Mouse (Mus musculus): ENCODE results near the gene Erc2. TPM values are rescaled to one million over a fixed set of nuclear protein-coding genes. Genes with fewer than 3 reads are reported as not detected.

Erc2 gene
- total RNA-seq, 2 experiments from 2014 or later = 5.0 to 8.5 TPM

DNA sequence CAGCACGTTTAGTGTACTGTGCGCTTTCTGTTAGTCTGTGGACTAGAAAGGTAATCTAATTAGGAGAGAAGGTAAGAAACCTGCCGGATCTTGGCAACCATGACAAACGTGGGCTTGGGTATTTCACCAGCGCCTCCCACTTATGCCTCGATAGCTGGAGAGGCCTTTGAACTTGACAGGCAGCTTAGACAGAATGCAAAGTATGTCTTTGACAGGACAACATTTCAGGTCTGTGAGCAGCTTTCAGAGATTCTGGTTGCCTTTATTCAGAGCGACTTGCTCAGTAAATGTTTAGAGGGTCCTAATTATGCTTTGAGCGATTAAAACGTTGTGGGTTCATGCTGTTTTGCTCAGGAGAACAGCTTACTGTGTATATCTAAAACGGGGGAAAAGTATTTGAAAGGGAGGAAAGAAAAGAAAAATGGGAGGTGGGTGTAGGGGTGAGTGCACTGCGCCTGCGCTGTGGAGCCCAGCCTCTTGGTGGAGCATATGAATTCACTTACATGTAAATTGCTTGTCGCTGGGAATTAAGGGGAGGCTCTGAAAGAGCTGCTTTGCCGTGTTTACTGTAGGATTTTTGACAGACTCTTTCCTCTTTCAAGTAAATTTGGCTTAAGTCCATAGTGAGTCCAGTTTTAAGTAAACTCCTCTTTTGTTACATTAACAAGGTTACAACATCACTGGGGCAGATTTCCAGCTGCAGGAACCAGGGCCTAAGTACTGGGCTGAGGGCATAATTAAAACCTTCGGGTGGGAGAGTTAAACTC is 542.6 kb downstream of the Erc2 start:
- no peak for DNase-seq (ENCODE audit: low spot score in 2 of 2)

DNA sequence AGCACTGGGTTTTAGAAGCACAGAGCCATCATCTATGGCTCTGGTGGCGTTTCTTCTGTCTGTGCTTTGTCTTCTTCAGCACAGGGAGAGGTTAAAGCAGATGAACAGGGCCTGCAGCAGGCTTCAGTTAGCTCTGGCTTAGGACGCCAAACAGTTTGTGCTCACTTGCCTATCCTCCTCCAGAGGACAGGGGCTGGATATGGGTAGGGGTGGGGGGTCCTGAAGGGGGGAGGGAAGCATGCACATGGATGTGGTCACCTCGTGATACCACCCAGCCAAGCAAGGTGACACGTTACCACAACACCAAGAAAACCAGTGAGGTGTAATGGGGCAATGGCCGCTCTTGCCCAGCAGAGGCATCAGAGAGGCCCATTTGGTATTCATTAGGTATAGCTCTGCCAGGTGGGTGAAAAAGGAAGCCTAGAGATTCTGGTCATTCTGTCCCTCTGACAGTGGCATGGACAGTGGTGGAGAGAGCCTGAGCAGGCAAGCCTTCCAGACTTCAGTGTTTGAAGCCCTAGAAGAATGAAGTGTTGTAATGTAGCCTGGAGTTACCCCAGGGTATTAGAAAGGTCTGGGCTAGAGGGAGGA is 543.5 kb downstream of the Erc2 start:
- no peak for DNase-seq (ENCODE audit: low spot score in 2 of 2)

DNA sequence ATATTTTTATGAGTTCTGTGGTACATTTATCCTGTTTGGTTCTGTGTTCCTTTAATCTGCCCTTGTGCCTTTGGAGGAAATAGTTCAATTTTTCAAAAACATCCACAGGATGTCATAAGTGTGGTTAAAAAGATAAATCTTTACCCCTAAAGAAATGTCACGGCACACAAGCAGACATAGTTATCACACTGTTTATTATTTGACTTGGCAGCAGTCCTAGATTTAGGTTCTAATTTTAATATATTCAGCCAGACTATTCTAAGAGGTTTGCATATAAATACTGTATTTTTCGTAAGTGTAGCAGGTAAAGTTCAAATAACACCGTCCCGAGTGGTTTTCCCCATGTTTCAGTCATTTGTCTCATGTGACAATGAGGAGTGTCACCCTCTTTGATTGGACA is 548.5 kb downstream of the Erc2 start:
- no peak for DNase-seq (ENCODE audit: low spot score in 2 of 2)

DNA sequence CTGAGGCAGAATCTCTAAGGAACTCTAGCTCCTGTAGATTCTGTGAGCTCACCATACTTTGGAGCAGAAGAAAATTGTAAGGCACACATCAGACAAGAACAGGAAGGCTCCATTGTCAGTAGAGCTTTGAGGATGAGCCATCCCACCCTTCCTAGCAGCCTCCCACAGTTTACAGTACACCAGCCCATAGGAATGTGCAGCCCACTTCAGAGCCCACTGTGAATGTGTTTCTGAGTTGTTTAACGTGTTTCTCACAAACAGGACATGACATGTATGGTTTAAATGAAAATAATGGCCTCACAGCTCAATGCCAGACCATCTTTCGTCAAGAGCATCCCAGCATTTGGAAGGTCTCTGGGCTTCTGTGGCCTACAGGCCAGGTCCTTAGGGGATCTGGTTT is 549.1 kb downstream of the Erc2 start:
- no peak for DNase-seq (ENCODE audit: low spot score in 2 of 2)

DNA sequence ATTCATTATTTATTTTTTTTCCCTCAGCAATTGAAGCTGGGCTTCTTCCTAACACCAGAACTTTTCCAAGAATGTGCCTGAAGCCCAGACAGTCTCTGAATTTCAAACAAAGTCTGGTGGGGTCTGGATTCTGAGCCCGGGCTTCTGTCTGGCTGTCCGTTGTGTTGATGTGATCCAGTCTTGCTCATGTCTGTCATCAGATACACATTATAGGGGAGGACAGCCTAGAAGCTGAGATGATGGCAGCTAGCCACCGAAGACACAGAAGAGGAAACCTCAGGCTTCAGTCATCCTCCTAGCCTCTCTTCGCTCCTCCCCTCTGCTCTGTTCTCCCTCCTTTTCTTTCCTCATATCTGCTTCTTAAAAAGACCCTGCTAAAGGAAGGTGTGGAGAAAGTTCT is 551.5 kb downstream of the Erc2 start:
- DNase-seq (ENCODE audit: low spot score in 2 of 2) = no peak

DNA sequence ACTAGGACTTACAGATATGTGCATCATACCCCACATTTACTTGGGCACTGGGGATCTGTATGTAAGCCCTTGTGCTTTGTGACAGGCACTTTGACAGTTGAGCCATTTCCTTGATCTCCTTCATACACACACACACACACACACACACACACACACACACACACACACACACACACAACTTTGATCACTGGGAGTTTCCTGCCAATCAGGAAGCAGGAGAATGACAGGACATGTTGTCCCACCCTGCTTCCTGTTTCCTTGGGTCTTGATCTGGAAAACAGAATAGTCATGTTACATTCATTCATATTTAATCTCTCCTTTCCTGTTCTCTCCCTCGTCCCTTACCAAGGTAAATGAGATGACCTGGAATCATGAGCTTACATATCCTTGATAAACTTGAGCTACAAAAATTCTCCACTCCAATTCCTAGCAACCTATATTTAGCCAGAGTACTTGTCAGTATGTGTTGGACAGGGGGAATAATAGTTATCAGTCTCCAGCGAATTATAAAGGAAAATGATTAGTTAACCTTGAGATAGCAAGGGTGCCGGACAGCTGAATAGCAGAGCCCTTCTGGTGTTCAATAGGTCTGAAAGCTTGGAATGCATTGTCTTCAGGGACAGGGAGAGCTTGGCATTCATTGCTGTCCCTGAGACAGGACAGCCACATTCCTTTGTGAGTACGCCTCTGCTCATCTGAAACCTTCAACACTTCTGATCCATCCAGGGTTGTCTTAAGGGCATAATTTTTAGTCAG is 559.0 kb downstream of the Erc2 start:
- DNase-seq (ENCODE audit: low spot score in 2 of 2) = no peak

DNA sequence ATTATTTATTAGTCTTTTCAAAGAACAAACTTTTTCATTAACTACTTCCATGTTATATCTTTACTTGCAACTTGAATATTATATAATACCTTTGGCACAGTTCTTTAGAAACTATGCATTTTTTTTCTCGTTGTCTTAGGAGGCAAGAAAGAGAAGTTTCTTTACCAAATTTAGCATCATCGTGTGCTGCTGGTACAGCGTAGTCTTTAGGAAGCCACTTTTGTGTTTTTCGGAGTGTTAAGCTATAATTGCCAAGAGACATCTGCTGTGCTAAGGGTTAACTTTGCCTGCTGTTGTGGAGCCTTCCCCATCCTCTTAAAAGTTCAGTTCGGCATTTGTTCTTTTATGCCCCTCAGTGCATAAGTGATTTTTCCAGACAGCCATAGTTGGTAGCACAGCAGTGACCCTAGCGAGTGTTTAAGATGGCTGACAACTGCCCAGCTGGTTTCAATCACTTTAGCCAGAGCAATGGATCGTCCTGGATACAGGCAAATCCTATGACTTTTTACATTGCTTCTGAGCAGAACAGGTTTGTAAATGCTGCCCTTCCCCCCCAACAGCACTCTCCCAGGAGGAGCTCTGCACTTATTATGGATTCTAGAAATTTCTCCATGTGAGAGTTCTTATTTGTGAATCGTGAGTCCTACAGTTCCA is 570.6 kb downstream of the Erc2 start:
- DNase-seq (ENCODE audit: low spot score in 2 of 2) = no peak

DNA sequence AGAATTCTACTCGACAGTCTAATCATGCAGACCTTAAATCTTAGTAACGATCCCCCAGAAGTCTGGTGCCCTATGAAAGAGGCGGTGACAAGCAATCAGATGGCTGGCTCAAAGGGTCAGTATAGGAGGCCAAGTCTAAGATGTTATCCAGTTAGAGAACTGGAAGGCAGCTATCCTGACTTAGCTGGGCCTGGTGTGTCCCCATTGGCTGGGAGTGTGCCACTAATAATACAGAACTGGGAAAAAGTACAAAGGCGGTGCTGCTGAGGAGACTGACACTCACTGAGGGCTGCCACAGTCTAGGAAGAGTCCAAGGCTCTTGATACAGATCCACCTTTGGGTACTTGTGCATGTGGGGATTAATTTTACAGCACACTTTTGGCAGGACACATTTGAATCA is 581.6 kb downstream of the Erc2 start:
- DNase-seq (ENCODE audit: low spot score in 2 of 2) = no peak

DNA sequence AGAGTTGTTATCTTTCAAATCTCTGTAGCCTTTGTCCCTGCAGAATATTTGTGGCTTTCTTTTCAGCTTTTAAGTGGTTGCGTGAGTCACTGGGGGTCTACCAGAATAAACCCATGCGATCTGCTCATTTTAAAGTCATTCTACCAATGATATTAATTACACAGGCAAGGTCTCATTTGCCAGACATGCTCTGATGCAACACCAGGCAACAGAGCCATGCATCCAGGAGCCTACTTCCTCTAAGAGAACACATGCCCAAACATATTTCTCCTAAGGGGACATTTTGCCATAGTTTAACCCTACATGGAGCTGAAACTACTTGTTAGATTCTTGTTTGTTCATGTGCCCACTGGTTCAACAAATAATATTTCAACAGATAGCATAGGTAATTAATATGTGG is 584.1 kb downstream of the Erc2 start:
- no peak for DNase-seq (ENCODE audit: low spot score in 2 of 2)

DNA sequence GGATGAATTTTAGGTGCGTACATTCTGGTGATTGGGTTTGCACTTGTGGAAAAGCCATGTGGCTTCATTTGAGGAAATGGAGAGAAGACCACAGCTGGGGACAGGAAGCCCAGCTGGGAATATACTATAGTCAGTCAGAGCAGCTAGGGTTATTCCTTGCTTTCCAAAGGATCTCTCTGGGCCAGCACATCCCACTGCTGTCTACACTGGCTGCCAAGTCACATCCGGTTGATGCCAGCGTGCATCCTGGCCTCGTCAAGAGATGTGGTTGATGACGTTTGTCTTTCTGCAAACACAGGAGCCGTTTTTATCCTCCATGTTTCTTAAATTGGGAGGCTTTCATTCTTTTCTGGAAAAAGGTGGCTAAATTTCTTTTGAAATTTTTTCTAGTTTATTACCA is 603.3 kb downstream of the Erc2 start:
- DNase-seq (ENCODE audit: low spot score in 2 of 2) = no peak

DNA sequence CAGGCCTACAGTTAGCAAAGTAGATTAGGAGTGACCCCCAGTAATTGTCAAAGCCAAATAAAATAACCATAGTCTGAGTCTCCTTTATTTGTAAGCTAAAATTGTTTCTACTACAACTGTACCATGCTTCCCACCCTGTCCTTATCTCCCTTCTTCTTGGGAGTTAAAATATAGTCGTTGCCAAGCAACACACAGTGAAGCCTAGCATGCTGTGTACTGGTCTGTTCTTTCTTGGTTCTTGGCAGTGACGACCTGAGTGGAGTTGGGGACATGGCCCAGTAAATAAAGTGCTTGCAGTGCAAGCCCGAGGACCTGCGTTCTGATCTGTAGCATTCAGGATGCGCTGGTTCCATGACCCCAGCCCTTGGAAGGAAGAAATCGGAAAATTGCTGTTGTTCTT is 608.3 kb downstream of the Erc2 start:
- DNase-seq (ENCODE audit: low spot score in 2 of 2) = no peak

DNA sequence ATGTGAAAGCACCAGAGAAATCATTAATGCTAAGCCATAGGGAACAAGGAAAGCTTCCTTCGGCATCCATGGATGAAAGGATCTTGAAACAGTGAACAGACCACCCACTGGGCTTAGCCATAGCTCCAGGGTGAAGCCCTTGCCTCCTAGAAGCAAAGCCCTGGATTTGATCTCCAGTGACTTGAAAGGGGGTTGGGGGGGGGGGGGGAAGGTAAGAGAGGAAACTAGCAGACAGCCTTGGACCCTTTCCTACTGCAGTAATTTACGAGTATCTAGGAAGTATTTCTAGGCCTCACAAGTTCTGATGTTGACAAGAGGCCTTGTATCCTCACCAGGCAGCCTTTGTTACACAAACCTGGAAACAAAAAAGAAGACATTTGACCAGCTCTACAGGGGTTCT is 609.0 kb downstream of the Erc2 start:
- DNase-seq (ENCODE audit: low spot score in 2 of 2) = no peak

DNA sequence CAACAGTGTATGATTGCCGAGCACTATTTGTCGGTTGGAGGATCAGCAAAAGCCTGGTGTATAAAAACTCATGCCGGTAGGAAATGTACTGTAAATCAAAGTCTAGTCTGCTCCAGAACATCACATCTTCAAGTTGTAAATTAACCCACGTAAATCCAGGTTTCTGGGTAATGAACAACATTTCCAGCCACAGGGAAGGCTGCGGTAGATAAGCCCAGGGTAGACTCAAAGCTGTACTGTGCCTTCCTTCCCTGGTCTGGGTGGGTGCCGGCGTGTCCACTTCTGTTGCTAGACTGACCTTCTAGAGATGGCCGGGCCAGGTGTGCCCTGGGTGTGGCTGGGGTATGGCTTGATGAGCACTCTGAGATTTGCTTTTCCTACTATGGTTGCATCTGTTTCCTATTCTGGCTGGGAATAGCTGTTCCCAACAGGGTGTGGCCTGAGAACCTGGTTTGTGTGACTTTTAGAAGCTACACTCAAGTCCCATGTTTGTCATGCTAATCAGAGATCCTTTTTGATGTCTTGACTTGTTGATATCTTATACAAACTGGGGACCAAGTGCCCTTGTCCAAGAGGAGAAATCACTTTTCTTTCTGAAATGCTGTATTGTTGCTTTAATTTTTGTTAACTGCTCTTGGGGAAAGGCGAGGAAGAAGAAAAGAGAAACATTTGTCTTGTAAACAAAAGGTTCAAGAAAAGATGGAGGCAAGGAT is 616.3 kb downstream of the Erc2 start:
- no peak for DNase-seq (ENCODE audit: low spot score in 2 of 2)

DNA sequence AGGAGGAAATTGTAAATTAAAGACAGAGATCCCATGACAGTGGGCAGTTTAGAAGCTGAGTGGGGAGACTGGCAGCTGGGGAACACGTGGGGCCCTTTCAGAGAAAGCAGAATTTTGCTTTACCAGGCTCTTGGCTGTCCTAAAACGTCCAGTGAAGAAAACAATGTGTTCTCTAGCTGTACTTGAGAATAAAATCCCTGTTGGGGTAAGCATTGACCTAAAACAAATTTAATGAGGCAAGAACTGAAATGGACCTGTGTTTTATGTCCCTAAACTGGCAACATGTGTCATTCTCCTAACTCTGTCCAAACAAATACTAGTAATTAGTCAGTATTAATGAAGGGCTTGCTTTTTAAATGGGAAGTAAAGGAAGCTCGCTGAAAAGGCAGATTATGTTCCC is 617.9 kb downstream of the Erc2 start:
- DNase-seq (ENCODE audit: low spot score in 2 of 2) = no peak

DNA sequence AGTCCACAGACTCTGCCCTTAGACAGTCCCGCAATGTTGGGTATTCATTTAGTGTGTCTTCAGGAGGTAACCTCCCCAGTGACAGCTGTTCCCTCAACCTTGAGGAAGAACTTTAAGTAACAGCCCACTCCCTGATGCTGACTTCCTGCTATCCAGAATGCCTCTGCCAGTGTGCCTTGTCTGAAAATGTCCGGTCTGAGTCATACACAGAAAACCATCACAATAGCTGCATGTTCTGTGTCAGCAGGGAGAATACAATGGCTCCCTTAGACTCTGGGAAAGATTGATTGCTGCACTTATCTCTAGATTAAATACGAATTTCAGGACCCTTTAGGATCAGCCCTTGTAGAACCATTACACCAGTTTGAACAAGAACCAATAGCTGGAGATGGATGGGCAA is 620.5 kb downstream of the Erc2 start:
- DNase-seq (ENCODE audit: low spot score in 2 of 2) = no peak

DNA sequence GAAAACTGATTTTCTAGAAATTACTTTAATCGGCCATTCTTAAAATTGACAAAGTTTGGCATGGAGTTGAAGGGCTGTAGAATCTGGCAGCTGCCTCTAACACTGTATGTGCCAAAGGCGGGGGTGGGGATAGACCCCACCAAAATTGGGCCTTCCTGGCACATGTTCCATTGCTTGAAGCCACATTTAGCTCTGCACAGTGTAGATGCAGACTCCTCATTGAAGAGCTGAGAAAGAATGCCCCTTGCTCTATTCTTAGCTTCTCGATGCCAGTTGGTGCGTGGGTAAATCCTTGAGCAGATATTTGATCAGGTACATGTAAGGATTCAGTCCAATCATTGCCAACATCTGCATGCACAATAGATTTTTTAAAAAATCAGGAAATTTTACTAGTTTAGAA is 621.2 kb downstream of the Erc2 start:
- DNase-seq (ENCODE audit: low spot score in 2 of 2) = no peak

DNA sequence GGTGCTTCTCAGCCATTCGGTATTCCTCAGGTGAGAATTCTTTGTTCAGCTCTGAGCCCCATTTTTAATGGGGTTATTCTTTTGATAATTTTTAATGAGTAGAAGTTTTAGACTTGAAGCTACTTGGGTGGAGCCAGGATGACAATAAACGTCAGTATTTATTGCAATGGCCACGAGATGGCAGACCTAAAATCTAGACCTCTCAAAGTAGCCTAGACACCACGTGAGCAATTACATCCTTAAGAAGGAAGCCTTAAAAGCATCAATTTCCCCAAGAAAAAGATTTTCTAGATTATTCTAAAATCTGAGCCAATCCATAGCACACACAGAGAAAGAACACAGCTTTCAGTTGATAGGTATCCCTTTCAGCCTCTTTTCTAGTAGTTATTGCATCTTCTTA is 640.5 kb downstream of the Erc2 start:
- no peak for DNase-seq (ENCODE audit: low spot score in 2 of 2)

DNA sequence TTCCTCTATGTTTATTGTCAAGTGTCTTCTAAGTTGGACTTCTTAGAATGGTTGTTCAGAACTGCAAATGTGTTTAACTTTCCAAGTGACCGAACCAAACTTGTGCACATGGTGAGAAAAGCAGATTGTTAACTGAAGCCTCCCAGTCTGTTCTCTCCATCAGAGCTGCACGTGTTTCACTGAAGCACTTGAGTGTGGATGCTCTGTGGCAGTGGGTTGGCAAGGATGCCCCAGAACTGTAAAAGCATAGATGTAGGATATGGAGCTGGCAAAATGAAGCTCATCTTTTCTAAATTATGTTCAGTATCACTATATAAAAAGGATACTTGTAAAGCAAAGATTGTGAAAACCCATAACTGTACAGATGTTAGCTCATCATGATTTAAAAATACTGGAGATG is 645.1 kb downstream of the Erc2 start:
- no peak for DNase-seq (ENCODE audit: low spot score in 2 of 2)

DNA sequence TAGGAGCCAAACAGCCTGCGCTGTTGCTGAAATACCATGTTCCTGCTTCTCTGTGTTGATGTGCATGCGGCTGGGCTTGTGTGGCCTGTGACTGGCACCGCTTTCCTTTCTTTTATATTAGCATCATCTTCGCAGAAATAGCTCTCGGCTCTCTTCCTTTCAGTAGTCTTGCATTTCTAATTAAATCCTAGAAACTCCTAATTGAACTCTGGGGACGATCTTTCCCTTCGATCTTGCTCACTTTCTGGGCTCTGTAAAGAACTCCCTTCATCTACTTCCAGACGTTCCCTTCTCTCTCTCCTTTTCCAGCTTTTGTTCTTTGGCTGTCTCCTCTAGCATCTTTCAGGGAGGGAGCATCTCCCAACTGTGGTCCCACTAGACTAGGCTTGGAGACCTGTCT is 649.6 kb downstream of the Erc2 start:
- no peak for DNase-seq (ENCODE audit: low spot score in 2 of 2)

DNA sequence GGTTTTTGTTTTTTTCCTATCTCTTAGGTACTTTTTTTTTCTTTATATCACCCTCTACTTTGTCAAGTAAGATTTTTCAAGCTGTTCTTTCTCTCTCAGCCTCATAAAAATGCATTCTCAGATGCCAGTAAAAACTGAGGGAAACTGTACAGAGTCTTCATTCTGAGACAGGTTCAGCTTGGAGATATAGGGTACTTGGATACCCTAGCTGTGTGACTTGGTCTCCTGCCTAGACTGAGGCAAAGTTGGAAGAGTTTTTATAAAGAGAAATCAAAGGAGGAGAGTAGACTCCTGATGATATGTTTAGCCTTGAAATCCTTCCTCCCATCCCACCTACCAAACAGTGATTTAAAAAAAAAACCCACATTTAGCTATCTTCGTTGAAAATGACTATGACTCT is 651.4 kb downstream of the Erc2 start:
- no peak for DNase-seq (ENCODE audit: low spot score in 2 of 2)

DNA sequence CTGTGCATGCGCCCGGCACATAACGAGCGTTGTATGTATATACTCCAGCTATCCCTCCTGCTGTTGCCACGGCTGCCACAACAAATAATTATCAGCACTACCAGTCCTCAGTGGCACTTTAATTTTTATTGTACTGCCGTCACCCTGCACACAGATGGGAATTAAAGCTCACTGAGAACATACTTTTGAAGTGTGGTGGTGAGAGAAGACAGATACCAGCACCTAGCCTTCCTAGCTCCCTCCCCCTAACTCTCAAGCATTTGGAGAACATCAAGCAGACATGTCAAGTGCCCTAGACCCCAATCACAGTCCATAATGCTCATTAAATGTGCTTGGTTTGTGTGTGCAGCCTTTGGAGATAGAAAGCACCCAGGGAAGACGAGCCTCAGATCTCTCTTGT is 652.6 kb downstream of the Erc2 start:
- DNase-seq (ENCODE audit: low spot score in 2 of 2) = no peak

All from adrenal gland, adult 18-20 months (tissue).